Mouse (Mus musculus) liver, adult 2 months (tissue): ENCODE results near the gene Art4.

ENCODE experiments used
- CTCF ChIP-seq: fragments of 200-500 bp; IDR thresholded peaks from 2 replicates; pipeline ENCODE4 v1.5.1; 2011; ENCODE audit warnings: low read depth, low read length, control low read depth
- POLR2A ChIP-seq: fragments of 200-500 bp; IDR thresholded peaks from 2 replicates; pipeline ENCODE4 v1.6.1; 2011; ENCODE audit warnings: low read length, control low read depth; ENCODE audit not compliant: insufficient read depth; ENCODE audit errors: extremely low read depth

DNA sequence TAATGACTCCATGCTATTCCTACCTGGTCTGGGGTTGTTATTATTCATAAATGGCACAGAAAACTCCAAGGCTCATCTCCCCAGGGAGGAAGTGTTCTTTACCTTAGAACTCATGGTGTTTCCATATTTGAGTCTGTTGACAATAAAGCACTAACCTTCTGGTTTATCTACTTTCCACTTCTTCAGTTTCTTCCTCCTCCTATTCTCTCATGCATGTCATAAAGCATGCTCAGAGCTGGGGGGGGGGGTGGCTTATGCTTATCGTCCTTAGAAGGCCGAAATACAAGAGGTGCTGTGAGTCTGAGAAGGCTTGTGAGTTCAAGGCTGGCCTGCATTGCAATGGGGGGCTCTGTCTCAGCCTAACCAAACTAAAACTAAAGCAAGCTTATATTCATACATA is 2.4 kb downstream of the Art4 start:
- TF ChIP-seq CTCF (no peak), POLR2A (no peak)
